Mouse (Mus musculus): ENCODE measurements around the gene Tas2r134.

Gene Tas2r134

DNA sequence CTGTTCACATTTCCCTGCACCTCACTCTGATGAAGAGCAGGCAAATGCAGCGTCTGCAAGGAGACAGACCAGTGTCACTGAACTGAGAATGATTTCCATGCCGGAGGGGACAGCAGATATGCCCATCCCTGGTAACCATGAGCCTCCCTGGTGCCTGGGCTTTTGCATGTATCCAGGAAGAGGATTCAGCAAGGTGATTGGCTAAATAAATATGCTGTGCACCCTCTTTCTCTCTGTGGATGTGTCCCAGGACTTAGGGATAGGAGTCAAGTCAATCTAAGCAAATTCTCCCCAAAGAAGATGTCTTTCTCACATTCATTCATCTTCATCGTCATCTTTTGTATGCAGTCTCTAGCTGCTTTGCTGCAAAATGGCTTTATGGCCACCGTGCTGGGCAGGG lies at the start of gene Tas2r134:
Gene Tas2r134, plus strand, starts transcription at position 301 of the 400 bp plus-strand sequence.
- no peak for DNase-seq

DNA sequence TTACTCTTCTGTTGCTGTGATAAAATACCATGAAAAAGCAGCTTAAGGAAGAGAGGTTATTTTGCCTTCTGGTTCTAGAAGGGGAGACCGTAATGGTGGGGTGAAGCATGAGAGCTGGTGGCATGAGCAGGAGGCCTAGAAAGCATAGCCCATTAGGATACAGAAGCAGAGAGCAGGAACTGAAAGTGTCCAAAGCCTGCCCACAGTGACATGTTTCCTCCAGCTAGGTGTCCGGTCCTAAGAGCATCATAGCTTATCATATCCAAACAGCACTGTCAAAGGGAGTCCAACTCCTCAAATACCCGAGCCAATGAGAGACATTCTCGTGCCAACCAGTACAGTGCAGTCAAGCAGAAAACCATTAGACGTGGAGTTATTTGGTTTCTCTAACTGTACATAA lies 47.5 kb upstream of the Tas2r134 start:
- DNase-seq, result no peak

DNA sequence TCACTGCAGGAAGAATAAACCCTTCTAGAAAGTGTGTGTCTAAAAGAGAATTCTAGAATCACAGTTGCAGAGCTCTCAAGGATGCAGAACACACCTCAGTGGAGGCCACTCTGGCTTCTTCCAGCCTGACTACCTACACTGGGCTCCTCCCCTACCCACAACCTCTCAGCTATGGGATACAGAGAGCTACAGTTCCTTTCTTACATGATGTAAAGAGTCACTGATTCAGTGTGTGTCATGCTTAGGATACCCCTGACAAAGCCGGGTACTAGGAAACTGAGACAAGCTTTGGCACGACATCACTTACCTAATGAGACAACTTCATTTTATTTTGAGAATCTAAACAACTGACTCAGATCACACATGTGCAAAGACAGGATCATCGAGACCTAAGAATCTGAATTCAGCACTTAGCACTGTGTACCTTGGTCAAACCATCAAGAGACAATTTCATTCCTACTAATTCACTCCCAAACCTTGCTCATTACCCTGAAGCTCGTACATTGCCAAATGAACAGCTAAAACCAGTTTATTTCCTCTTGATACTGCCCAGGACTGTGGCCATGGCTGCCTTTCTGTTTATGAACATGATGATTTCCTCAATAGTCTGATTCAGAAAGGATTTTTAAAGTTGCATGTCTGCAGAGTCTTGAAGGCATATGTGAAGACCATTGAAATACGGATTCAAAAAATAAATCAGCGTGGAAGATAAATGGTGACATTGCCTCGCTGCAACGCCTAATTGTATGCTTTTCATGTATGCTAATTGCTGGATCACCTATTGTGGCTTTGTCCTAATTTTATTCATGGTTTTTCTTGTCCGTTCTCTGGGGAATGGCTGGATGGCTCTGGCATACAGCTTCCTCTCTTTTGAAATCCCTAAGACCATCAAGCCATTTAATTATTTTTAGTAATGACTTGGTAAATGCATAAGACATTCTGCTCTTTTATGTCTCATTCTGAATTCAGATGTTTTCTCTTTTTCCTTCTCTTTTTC lies 43.0 kb upstream of the Tas2r134 start:
- no peak for DNase-seq

DNA sequence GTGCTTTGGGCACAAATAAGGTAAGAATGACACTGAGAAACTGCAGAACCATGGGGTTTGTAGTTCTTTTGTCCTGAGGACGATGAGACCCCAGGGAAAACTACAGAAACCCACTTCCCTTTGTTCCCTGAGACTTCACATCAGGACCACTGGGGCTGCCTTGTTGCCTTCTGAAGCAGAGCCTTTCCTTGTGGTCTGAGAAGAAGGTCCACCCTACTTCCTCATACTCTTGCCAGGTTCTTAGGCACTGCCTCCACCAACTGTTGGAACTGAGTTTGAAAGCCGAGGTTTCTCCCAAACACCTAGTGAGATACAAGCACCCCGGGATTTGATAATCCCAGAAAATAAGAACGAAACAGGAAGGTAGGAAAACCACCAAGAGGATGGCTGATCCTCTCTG lies 39.0 kb upstream of the Tas2r134 start:
- DNase-seq, result no peak

DNA sequence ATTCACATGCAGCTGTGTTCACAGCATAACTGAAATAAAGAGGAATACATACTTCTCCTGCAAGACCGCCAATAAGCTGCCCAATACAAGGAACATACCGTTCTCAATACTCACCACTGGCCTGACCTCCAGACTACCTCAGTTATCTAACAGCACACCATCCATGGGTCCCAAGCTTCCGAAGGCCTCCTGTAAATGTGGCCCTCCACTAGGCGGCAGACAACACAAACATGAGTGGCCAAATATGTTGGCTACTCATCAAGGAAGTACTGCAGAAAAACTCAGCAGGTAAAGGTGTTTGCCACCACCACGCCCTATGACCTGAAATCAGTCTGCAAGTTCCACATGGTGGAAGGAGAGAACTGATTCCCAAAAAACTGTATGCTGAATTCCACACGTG lies 38.4 kb upstream of the Tas2r134 start:
- no peak for DNase-seq

- no peak for DNase-seq
Measured at GRCm38 (mm10) chr2:51589627-51590026, 37.7 kb upstream of the Tas2r134 start.

DNA sequence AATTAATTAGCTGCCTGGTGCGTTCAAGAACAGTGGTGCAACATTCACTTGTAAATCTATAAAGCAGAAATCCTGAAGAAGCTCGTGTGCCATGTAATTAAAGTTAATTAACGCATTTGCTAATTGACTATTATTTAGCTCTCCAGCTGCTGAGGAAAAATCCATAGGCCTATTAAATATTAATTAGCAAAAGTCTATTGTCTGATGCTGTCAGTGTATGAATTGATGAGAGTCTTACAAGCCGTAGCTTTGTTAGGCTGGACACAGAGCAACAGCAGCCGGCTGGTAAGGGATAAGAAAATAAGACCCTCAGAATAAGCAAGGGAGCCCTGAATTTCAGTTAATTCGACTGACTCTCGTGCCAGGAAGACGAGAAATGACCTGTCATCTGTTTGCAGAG lies 37.0 kb upstream of the Tas2r134 start:
- DNase-seq, result no peak

GRCm38 (mm10) chr2:51592157-51592556 lies 35.2 kb upstream of the Tas2r134 start:
- DNase-seq, result no peak

GRCm38 (mm10) chr2:51599473-51600201 lies 27.7 kb upstream of the Tas2r134 start:
- no peak for DNase-seq

DNA sequence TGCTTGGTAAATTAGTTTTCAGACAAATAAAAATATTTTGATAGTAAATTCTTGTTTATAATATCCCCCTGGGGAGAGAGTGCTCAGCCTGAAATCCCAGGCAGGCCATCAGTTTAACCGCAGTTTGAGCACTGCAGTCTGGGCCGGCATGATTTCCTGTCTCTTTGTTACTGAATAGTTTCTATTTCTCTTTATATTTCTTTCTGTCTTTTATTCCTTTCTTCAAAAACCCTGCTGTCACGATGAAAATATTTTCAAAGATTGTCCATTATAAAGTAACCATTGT lies 27.2 kb upstream of the Tas2r134 start:
- no peak for DNase-seq

DNA sequence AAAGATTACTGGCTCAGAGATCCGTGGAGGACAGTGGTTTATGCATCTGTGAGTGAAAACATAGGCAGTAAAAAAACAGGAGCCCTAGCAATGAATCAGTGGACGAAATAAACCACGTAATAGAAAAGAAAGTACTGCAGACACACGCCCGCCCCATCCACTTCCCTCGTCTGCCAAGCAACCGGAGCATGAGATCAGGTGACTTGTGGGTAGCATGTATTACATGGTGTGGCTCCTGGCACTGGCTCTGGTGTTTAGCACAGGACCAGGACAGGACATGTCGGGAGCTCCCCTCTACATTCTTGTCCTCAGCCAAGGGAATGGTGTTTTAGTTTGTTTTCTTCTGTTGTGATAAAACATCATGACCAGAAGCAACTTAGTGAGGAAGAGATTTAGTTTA lies 26.4 kb upstream of the Tas2r134 start:
- DNase-seq, result no peak

- peak; percentile 19 for DNase-seq
Measured at GRCm38 (mm10) chr2:51610305-51610704, 17.0 kb upstream of the Tas2r134 start.

DNA sequence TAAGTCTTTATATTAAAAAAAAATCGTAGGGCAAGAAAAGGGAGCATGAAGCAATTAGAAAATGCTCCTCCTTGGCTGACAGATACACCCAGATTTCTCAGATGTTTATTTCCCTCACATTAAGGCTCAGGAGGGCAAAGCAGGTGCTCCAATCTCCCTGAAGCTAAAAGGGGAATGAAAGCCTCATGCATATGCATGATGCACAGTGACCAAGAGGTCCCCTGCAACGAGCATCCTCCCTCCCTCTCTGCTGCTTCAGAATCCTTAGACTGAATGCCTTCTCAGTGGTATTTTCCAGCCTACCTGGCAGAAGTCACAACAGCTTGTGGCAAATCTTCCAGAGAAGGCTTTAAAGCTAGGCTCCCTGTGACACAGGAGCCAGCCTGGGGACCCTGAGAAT lies 16.4 kb upstream of the Tas2r134 start:
- DNase-seq, result no peak

- no peak for DNase-seq
Measured at GRCm38 (mm10) chr2:51613716-51614115, 13.6 kb upstream of the Tas2r134 start.

- no peak for DNase-seq
Measured at GRCm38 (mm10) chr2:51621931-51622330, 5.4 kb upstream of the Tas2r134 start.

GRCm38 (mm10) chr2:51626007-51626406 lies 1.3 kb upstream of the Tas2r134 start:
- no peak for DNase-seq

- no peak for DNase-seq
Measured at GRCm38 (mm10) chr2:51631428-51631827, 4.1 kb downstream of the Tas2r134 start.

DNA sequence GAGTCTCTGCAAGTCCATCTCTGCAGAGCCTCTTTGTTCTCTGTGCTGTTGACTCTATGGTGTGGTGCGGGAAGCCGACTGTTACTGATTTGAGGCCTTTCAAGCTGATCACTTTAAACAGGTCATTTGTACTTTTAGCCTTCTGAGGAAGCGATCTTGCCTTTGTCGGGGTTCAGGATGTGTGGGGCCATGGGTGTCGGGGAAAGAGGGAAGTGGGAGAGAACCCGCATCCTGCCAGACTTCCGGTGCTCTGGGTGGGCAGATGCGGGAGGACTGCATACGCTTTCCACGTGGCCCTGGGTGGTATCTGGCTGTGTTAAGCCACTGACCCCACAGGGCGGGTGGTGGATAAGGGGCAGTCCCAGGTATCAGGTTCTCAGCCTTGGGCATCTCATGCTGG lies 10.4 kb downstream of the Tas2r134 start:
- DNase-seq, result no peak

DNA sequence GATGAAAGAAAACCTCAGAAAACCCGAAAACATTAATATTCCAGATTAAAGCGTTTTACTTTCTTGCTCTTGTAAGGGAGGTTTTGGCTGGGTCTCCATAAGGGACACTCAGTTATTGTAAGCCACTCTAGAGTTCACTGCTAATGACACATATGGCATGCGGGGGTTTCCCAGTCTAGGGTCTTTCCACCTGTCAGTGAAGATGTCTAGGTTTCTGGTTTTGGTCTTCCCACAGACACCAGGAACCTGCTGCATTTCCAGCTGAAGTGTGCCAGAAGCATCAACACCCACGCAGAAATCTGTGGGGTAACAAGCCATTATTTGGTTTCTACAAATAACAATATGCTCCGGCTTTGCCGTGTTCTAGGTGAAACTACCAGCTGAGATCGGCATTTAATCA lies 14.3 kb downstream of the Tas2r134 start:
- peak; percentile 9 for DNase-seq

GRCm38 (mm10) chr2:51643244-51644139 lies 16.2 kb downstream of the Tas2r134 start:
- no peak for DNase-seq

GRCm38 (mm10) chr2:51647972-51648371 lies 20.7 kb downstream of the Tas2r134 start:
- no peak for DNase-seq

GRCm38 (mm10) chr2:51649887-51650286 lies 22.6 kb downstream of the Tas2r134 start:
- no peak for DNase-seq

- DNase-seq, result no peak
Measured at GRCm38 (mm10) chr2:51652086-51652485, 24.8 kb downstream of the Tas2r134 start.

Data from layer of hippocampus, adult 9-11 months (tissue).